In the genomic region with DNA sequence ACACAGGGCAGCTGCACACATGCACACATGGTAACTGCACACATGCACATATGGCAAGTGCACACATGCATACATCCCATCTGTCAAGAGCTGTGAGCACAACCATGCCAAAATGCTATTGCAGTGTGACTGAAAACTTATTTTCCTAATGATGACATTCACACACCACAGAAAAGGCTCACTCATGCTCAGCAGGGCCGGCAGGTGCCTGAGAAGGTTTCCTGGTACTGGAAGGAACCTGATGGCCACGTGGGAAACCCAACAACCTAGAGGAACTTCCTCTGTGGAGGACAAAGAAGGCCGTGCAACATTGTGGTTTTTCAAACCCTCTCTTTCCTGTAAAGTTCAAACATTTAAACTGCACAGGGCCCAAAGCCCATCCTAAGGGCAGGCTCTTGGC, we compare ENCODE assay signal across 19 mouse cellular contexts.
DNase-seq lines count a peak whose midpoint lies in the region; ATAC-seq and TF ChIP-seq lines count a peak whose summit lies in the region.
"Had no signal": no experiment of that assay in that cellular context is flagged by ENCODE, and none has a peak within 500 bp of the region (broad histone marks: within the 10 kb centered on the region; RNA-seq: fewer than 3 reads in every experiment).

No protein-coding gene starts in this region.

- peaks cover 7% of the 10 kb centered on the region; the same call in 1 of the 2 replicates for H3K4me1 ChIP-seq in megakaryocyte, embryonic 14.5 days
- H3K4me1 ChIP-seq in stomach, postnatal 0 days (replicated peaks; ENCODE audit: control insufficient read depth, insufficient read depth): no peaks in the 10 kb centered on the region
- H3K4me1 ChIP-seq: embryonic facial prominence, embryonic 10.5 days; embryonic facial prominence, embryonic 12.5 days; forebrain, embryonic 13.5 days; forebrain, embryonic 15.5 days had no signal

- H3K27me3 ChIP-seq in megakaryocyte, embryonic 14.5 days (replicated peaks): no peaks in the 10 kb centered on the region
- H3K27me3 ChIP-seq in stomach, postnatal 0 days (ENCODE audit: control insufficient read depth, insufficient read depth, low read length): no peaks in the 10 kb centered on the region
- H3K27me3 ChIP-seq: embryonic facial prominence, embryonic 12.5 days; forebrain, embryonic 13.5 days; forebrain, embryonic 15.5 days had no signal

- H3K9ac ChIP-seq in stomach, postnatal 0 days (ENCODE audit: low read length): no peak overlapping the region
- H3K9ac ChIP-seq: embryonic facial prominence, embryonic 12.5 days; forebrain, embryonic 13.5 days; forebrain, embryonic 15.5 days had no signal

- H3K27ac ChIP-seq in stomach, postnatal 0 days (replicated peaks): no peak overlapping the region
- H3K27ac ChIP-seq: embryonic facial prominence, embryonic 10.5 days; embryonic facial prominence, embryonic 12.5 days; forebrain, embryonic 13.5 days; forebrain, embryonic 15.5 days had no signal

- 68% methylated on average over 3 of the region's 3 CpGs for WGBS in stomach, postnatal 0 days

- ATAC-seq in megakaryocyte, adult 5-6 weeks (ENCODE audit: poor library complexity, severe bottlenecking): no peak
- ATAC-seq in granulocyte monocyte progenitor cell, adult 5-6 weeks (replicated peaks; ENCODE audit: poor library complexity, severe bottlenecking): peak; percentile 40; the same call in 1 of the 2 replicates
- ATAC-seq in megakaryocyte progenitor cell, adult 5-6 weeks (replicated peaks; ENCODE audit: poor library complexity): peak; percentile 58
- no peak for ATAC-seq in stomach, postnatal 0 days (ENCODE audit: low FRiP score, low TSS enrichment)
- ATAC-seq: forebrain, embryonic 13.5 days; forebrain, embryonic 15.5 days had no signal

- peak overlapping the region; percentile 83 for H3K4me3 ChIP-seq in megakaryocyte, embryonic 14.5 days (replicated peaks)
- H3K4me3 ChIP-seq in stomach, postnatal 0 days (ENCODE audit: low read depth, low read length): no peak overlapping the region
- H3K4me3 ChIP-seq: embryonic facial prominence, embryonic 10.5 days; embryonic facial prominence, embryonic 12.5 days; forebrain, embryonic 13.5 days; forebrain, embryonic 15.5 days had no signal

- no peak for DNase-seq in stomach, postnatal 0 days (ENCODE audit: low spot score)
- no peak for DNase-seq in retina, postnatal 1 day
- DNase-seq: adrenal gland, adult 2 months; adrenal gland, postnatal 10 days; adrenal gland, postnatal 25 days; cerebellum, adult 11 months; cerebellum, adult 18-20 months; cerebellum, adult 8-10 months; cerebellum, adult 9-11 months; cerebellum, postnatal 14 days; cerebellum, postnatal 36 days had no signal

- peaks cover 39% of the 10 kb centered on the region for H3K9me3 ChIP-seq in megakaryocyte, embryonic 14.5 days
- no peaks in the 10 kb centered on the region for H3K9me3 ChIP-seq in stomach, postnatal 0 days (ENCODE audit: control insufficient read depth, low read length)
- H3K9me3 ChIP-seq: embryonic facial prominence, embryonic 10.5 days; embryonic facial prominence, embryonic 12.5 days; forebrain, embryonic 13.5 days; forebrain, embryonic 15.5 days had no signal

- H3K36me3 ChIP-seq in megakaryocyte, embryonic 14.5 days (replicated peaks; ENCODE audit: low read length): no peaks in the 10 kb centered on the region
- no peaks in the 10 kb centered on the region for H3K36me3 ChIP-seq in stomach, postnatal 0 days (ENCODE audit: control insufficient read depth, insufficient read depth, low read length)
- H3K36me3 ChIP-seq: embryonic facial prominence, embryonic 10.5 days; embryonic facial prominence, embryonic 12.5 days; forebrain, embryonic 15.5 days had no signal

- no peak for TF ChIP-seq EP300 in stomach, postnatal 0 days (optimal IDR thresholded peaks at IDR 0.05)

- TF ChIP-seq CTCF in stomach, postnatal 0 days (IDR thresholded peaks at IDR 0.05; ENCODE audit: low read depth): no peak

- H3K4me2 ChIP-seq in stomach, postnatal 0 days (replicated peaks; ENCODE audit: low read depth): no peak overlapping the region
- H3K4me2 ChIP-seq: embryonic facial prominence, embryonic 12.5 days; forebrain, embryonic 13.5 days; forebrain, embryonic 15.5 days had no signal

Comparison
In these comparisons a context has a peak if more than half of its experiments do, and no peak if none do; other contexts are left out.
1. ATAC-seq: peak in granulocyte monocyte progenitor cell, adult 5-6 weeks (single experiment) and megakaryocyte progenitor cell, adult 5-6 weeks (single experiment); none in megakaryocyte, adult 5-6 weeks (single experiment) and stomach, postnatal 0 days (single experiment).